ENCODE assay signal across 10 mouse cellular contexts in genomic region chr5:4484780-4485179, GRCm38 (mm10).
A peak's percentile ranks its signal among the peaks of the same experiment; 100 is the strongest.
DNase-seq lines count a peak whose midpoint lies in the region; ATAC-seq and TF ChIP-seq lines count a peak whose summit lies in the region.
"Had no signal": no experiment of that assay in that cellular context is flagged by ENCODE, and none has a peak within 500 bp of the region (broad histone marks: within the 10 kb centered on the region; RNA-seq: fewer than 3 reads in every experiment).

No protein-coding gene starts in this region.

- no peak overlapping the region for H3K9ac ChIP-seq in forebrain, embryonic 12.5 days
- peak overlapping the region; percentile 27; the same call in 1 of the 2 replicates for H3K9ac ChIP-seq in limb, embryonic 12.5 days (replicated peaks)
- no peak overlapping the region for H3K9ac ChIP-seq in neural tube, embryonic 14.5 days (replicated peaks; ENCODE audit: low read depth, low read length)

- H3K27ac ChIP-seq in forebrain, embryonic 12.5 days: peak overlapping the region; percentile 27; the same call in 1 of the 2 replicates
- peak overlapping the region; percentile 85 for H3K27ac ChIP-seq in limb, embryonic 12.5 days
- H3K27ac ChIP-seq in neural tube, embryonic 14.5 days (ENCODE audit: low read depth, low read length): peak overlapping the region; percentile 2; the same call in 1 of the 2 replicates
- no peak overlapping the region for H3K27ac ChIP-seq in thymus, adult 2 months (ENCODE audit: control insufficient read depth, insufficient read depth, low read length)

- peaks cover 25% of the 10 kb centered on the region for H3K4me1 ChIP-seq in forebrain, embryonic 12.5 days
- H3K4me1 ChIP-seq in limb, embryonic 12.5 days (replicated peaks): peaks cover 35% of the 10 kb centered on the region
- H3K4me1 ChIP-seq in neural tube, embryonic 14.5 days (ENCODE audit: control insufficient read depth, insufficient read depth, low read length): peaks cover 9% of the 10 kb centered on the region
- no peaks in the 10 kb centered on the region for H3K4me1 ChIP-seq in thymus, adult 2 months (replicated peaks; ENCODE audit: control insufficient read depth, insufficient read depth, low read length)

- no peaks in the 10 kb centered on the region for H3K36me3 ChIP-seq in forebrain, embryonic 12.5 days (replicated peaks)
- no peaks in the 10 kb centered on the region for H3K36me3 ChIP-seq in limb, embryonic 12.5 days
- no peaks in the 10 kb centered on the region for H3K36me3 ChIP-seq in neural tube, embryonic 14.5 days (ENCODE audit: control insufficient read depth, insufficient read depth, low read length)
- no peaks in the 10 kb centered on the region for H3K36me3 ChIP-seq in thymus, adult 2 months (ENCODE audit: control insufficient read depth, insufficient read depth, low read length)

- H3K4me3 ChIP-seq in forebrain, embryonic 12.5 days (replicated peaks): no peak overlapping the region
- peak overlapping the region; percentile 9; the same call in 1 of the 2 replicates for H3K4me3 ChIP-seq in limb, embryonic 12.5 days (replicated peaks)
- no peak overlapping the region for H3K4me3 ChIP-seq in neural tube, embryonic 14.5 days (ENCODE audit: low read depth, low read length)
- H3K4me3 ChIP-seq in thymus, adult 2 months (ENCODE audit: control insufficient read depth, insufficient read depth, low read length): no peak overlapping the region
- H3K4me3 ChIP-seq: erythroblast, embryonic 14.5 days had no signal

- no peaks in the 10 kb centered on the region for H3K27me3 ChIP-seq in forebrain, embryonic 12.5 days
- H3K27me3 ChIP-seq in limb, embryonic 12.5 days: no peaks in the 10 kb centered on the region
- no peaks in the 10 kb centered on the region for H3K27me3 ChIP-seq in neural tube, embryonic 14.5 days (ENCODE audit: control insufficient read depth, insufficient read depth, low read length)
- H3K27me3 ChIP-seq in thymus, adult 2 months (ENCODE audit: control insufficient read depth, insufficient read depth, low read length): no peaks in the 10 kb centered on the region

- peak; percentile 1 for DNase-seq in right cerebral cortex, adult 18-20 months
- no peak for DNase-seq in right cerebral cortex, postnatal 25 days
- no peak for DNase-seq in thymus, adult 2 months
- no peak for DNase-seq in lung, postnatal 14 days
- DNase-seq: adrenal gland, postnatal 14 days; thymus, postnatal 14 days had no signal

- TF ChIP-seq CTCF in thymus, adult 2 months (IDR thresholded peaks at IDR 0.05; ENCODE audit: borderline replicate concordance, control insufficient read depth, extremely low read depth, insufficient read depth, low read length, poor library complexity): no peak

- H3K9me3 ChIP-seq in forebrain, embryonic 12.5 days: no peaks in the 10 kb centered on the region
- no peaks in the 10 kb centered on the region for H3K9me3 ChIP-seq in limb, embryonic 12.5 days
- H3K9me3 ChIP-seq in neural tube, embryonic 14.5 days (ENCODE audit: control insufficient read depth, low read length): no peaks in the 10 kb centered on the region

- WGBS in forebrain, embryonic 12.5 days: 15% methylated on average over 6 of the region's 6 CpGs
- 7% methylated on average over 6 of the region's 6 CpGs for WGBS in limb, embryonic 12.5 days
- WGBS in neural tube, embryonic 14.5 days: 5% methylated on average over 6 of the region's 6 CpGs
- 87% methylated on average over 6 of the region's 6 CpGs for WGBS in thymus, adult 2 months

- TF ChIP-seq POLR2A in thymus, adult 2 months (IDR thresholded peaks at IDR 0.05; ENCODE audit: control insufficient read depth, extremely low read depth, insufficient read depth, low read length, poor library complexity): no peak

- ATAC-seq in forebrain, embryonic 12.5 days (ENCODE audit: low FRiP score): no peak
- no peak for ATAC-seq in limb, embryonic 12.5 days (ENCODE audit: insufficient number of reproducible peaks, insufficient read depth, low FRiP score, low TSS enrichment, low read depth)
- ATAC-seq in neural tube, embryonic 14.5 days (ENCODE audit: low read depth): peak; percentile 59; the same call in 1 of the 2 replicates

- 0 out of 2 replicates have a peak overlapping the region, but pooled peaks have one; percentile 1 for H3K4me2 ChIP-seq in forebrain, embryonic 12.5 days
- peak overlapping the region; percentile 27 for H3K4me2 ChIP-seq in limb, embryonic 12.5 days
- H3K4me2 ChIP-seq in neural tube, embryonic 14.5 days (ENCODE audit: low read depth, low read length): no peak overlapping the region
